Mouse (Mus musculus) cortical plate, adult 2 months (tissue): ENCODE results near the gene Ccdc33. TPM values are rescaled to one million over a fixed set of nuclear protein-coding genes. Genes with fewer than 3 reads are reported as not detected.

Experiments used
- H3K27ac ChIP-seq: fragments of 200-500 bp; 2 replicates; pipeline ENCODE4 v1.5.1; 2012; ENCODE audit warnings: low read length, control low read depth, inconsistent platforms; ENCODE audit not compliant: insufficient read depth
- H3K4me1 ChIP-seq: fragments of 200-500 bp; 2 replicates; pipeline ENCODE4 v1.6.1; 2011; ENCODE audit warnings: low read length; ENCODE audit not compliant: control insufficient read depth, insufficient read depth
- H3K4me3 ChIP-seq: fragments of 200-500 bp; 2 replicates; pipeline ENCODE4 v1.5.1; 2011; ENCODE audit warnings: mild to moderate bottlenecking, low read length, control low read depth; ENCODE audit not compliant: insufficient read depth
- CTCF ChIP-seq: fragments of 200-500 bp; IDR thresholded peaks from 2 replicates; pipeline ENCODE4 v1.5.1; 2011; ENCODE audit warnings: mild to moderate bottlenecking, control low read depth, low read length; ENCODE audit not compliant: insufficient read depth; ENCODE audit errors: extremely low read depth
- POLR2A ChIP-seq: fragments of 200-500 bp; IDR thresholded peaks from 2 replicates; pipeline ENCODE4 v1.6.1; 2011; ENCODE audit warnings: mild to moderate bottlenecking, low read length, control low read depth; ENCODE audit not compliant: insufficient read depth; ENCODE audit errors: extremely low read depth
- polyA plus RNA-seq: library from polyadenylated mRNA; depleted of rRNA; stranded (reverse); fragments of >200 nt; gene quantifications from 2 replicates; pipeline ENCODE4 v1.2.3, GENCODE M21; 2012

Ccdc33 gene
- polyA plus RNA-seq, 1 experiment, result 1.7 TPM

GRCm38 (mm10) chr9:58131735-58132134 lies 13.1 kb upstream of the Ccdc33 start:
- TF ChIP-seq CTCF (no peak), POLR2A (no peak)

GRCm38 (mm10) chr9:58130909-58131308 lies 12.3 kb upstream of the Ccdc33 start:
- TF ChIP-seq POLR2A (no peak), CTCF (no peak)
- no peak overlapping the region for H3K4me3 ChIP-seq
- H3K4me1 ChIP-seq, result no peaks in the 10 kb centered on the region
- no peak overlapping the region for H3K27ac ChIP-seq

More at GRCm38 (mm10) chr9:58131735-58132134, 13.1 kb upstream of the Ccdc33 start:
- H3K4me1 ChIP-seq, result no peaks in the 10 kb centered on the region
- H3K4me3 ChIP-seq, result no peak overlapping the region
- H3K27ac ChIP-seq, result no peak overlapping the region

GRCm38 (mm10) chr9:58129508-58129907 lies 10.9 kb upstream of the Ccdc33 start:
- Histone ChIP-seq H3K4me3 (no peak overlapping the region), H3K4me1 (no peaks in the 10 kb centered on the region), H3K27ac (no peak overlapping the region)
- TF ChIP-seq CTCF (no peak), POLR2A (no peak)

GRCm38 (mm10) chr9:58128926-58129413 lies 10.3 kb upstream of the Ccdc33 start:
- Histone ChIP-seq H3K27ac (no peak overlapping the region), H3K4me3 (no peak overlapping the region), H3K4me1 (no peaks in the 10 kb centered on the region)
- TF ChIP-seq POLR2A, result no peak
- no peak for TF ChIP-seq CTCF

GRCm38 (mm10) chr9:58125811-58126210 lies 7.2 kb upstream of the Ccdc33 start:
- no peak for TF ChIP-seq CTCF
- no peak for TF ChIP-seq POLR2A
- Histone ChIP-seq H3K4me3 (no peak overlapping the region), H3K4me1 (no peaks in the 10 kb centered on the region), H3K27ac (no peak overlapping the region)

- Histone ChIP-seq H3K4me3 (no peak overlapping the region), H3K27ac (no peak overlapping the region), H3K4me1 (no peaks in the 10 kb centered on the region)
- no peak for TF ChIP-seq POLR2A
- no peak for TF ChIP-seq CTCF
These were observed 6.5 kb upstream of the Ccdc33 start for GRCm38 (mm10) chr9:58125085-58125484.

- Histone ChIP-seq H3K4me3 (no peak overlapping the region), H3K27ac (no peak overlapping the region), H3K4me1 (peaks cover 16% of the 10 kb centered on the region)
- no peak for TF ChIP-seq POLR2A
These were observed 2.5 kb downstream of the Ccdc33 start for GRCm38 (mm10) chr9:58116024-58116651.

- H3K27ac ChIP-seq, result no peak overlapping the region
- no peak overlapping the region for H3K4me3 ChIP-seq
- TF ChIP-seq CTCF (no peak), POLR2A (no peak)
- peaks cover 22% of the 10 kb centered on the region for H3K4me1 ChIP-seq
These were observed 3.2 kb downstream of the Ccdc33 start for GRCm38 (mm10) chr9:58115297-58115925.

GRCm38 (mm10) chr9:58114019-58114418 lies 4.6 kb downstream of the Ccdc33 start:
- Histone ChIP-seq H3K4me1 (peaks cover 22% of the 10 kb centered on the region), H3K27ac (no peak overlapping the region), H3K4me3 (no peak overlapping the region)
- TF ChIP-seq CTCF (no peak), POLR2A (no peak)

GRCm38 (mm10) chr9:58113279-58113884 lies 5.2 kb downstream of the Ccdc33 start:
- TF ChIP-seq CTCF, result no peak
- TF ChIP-seq POLR2A, result no peak
- Histone ChIP-seq H3K4me3 (no peak overlapping the region), H3K4me1 (peaks cover 22% of the 10 kb centered on the region), H3K27ac (no peak overlapping the region)
